34 mouse cellular contexts compared by ENCODE assay signal in the genomic region with DNA sequence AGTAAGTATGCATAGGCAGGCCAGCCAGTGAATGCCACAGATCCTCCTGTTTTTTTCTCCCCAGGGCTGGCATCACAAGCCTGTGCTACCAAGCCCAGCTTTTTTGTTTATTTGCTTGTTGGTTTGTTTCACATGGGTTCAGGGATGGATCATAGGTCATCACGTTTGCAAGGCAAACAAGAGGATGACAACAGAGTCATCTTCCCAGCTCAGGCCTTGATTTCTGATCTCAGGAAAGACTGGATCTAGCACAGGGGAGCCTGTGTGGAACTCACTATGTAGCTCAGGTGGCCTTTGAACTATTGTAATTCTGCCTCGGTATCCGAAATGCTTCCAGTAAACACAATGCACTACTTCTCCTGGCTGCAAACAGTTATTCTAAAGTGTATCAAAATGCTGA. TPM values are rescaled to one million over a fixed set of nuclear protein-coding genes. Genes with fewer than 3 reads are reported as not detected.
A peak's percentile ranks its signal among the peaks of the same experiment; 100 is the strongest.
DNase-seq lines count a peak whose midpoint lies in the region; ATAC-seq and TF ChIP-seq lines count a peak whose summit lies in the region.
"Had no signal": no experiment of that assay in that cellular context is flagged by ENCODE, and none has a peak within 500 bp of the region (broad histone marks: within the 10 kb centered on the region; RNA-seq: fewer than 3 reads in every experiment).

No protein-coding gene starts in this region.

- no peaks in the 10 kb centered on the region for H3K9me3 ChIP-seq in liver, embryonic 13.5 days (replicated peaks)
- H3K9me3 ChIP-seq in liver, embryonic 15.5 days (replicated peaks): no peaks in the 10 kb centered on the region
- no peaks in the 10 kb centered on the region for H3K9me3 ChIP-seq in intestine, embryonic 15.5 days
- H3K9me3 ChIP-seq: embryonic facial prominence, embryonic 10.5 days; embryonic facial prominence, embryonic 13.5 days; heart, embryonic 15.5 days had no signal

- no peak overlapping the region for H3K4me3 ChIP-seq in liver, adult 2 months (ENCODE audit: insufficient read depth, low read depth, low read length)
- H3K4me3 ChIP-seq in liver, embryonic 13.5 days (replicated peaks): no peak overlapping the region
- H3K4me3 ChIP-seq in liver, embryonic 15.5 days (replicated peaks): no peak overlapping the region
- H3K4me3 ChIP-seq in intestine, embryonic 15.5 days (replicated peaks): no peak overlapping the region
- H3K4me3 ChIP-seq: embryonic facial prominence, embryonic 10.5 days; embryonic facial prominence, embryonic 13.5 days; gastrocnemius, adult 2 months; heart, embryonic 15.5 days had no signal

- peaks cover 37% of the 10 kb centered on the region for H3K4me1 ChIP-seq in liver, adult 2 months (ENCODE audit: control insufficient read depth, insufficient read depth, low read length)
- peaks cover 88% of the 10 kb centered on the region for H3K4me1 ChIP-seq in liver, embryonic 13.5 days (replicated peaks)
- H3K4me1 ChIP-seq in liver, embryonic 15.5 days (replicated peaks): peaks cover 83% of the 10 kb centered on the region
- H3K4me1 ChIP-seq in intestine, embryonic 15.5 days (replicated peaks): 0 out of 2 replicates have a peak, but pooled peaks cover 3% of the 10 kb centered on the region

- 0 out of 2 replicates have a peak overlapping the region, but pooled peaks have one; percentile 45 for H3K4me2 ChIP-seq in liver, embryonic 13.5 days
- H3K4me2 ChIP-seq in liver, embryonic 15.5 days: peak overlapping the region; percentile 50; the same call in 1 of the 2 replicates
- H3K4me2 ChIP-seq in intestine, embryonic 15.5 days (replicated peaks): no peak overlapping the region
- H3K4me2 ChIP-seq: embryonic facial prominence, embryonic 13.5 days; heart, embryonic 11.5 days; heart, embryonic 15.5 days; hindbrain, embryonic 14.5 days had no signal

- no peak for TF ChIP-seq POLR2A in liver, adult 2 months (IDR thresholded peaks at IDR 0.05; ENCODE audit: extremely low read depth, insufficient read depth, low read length)

- ATAC-seq in liver, embryonic 13.5 days (ENCODE audit: low read depth): no peak
- ATAC-seq in liver, embryonic 15.5 days (ENCODE audit: insufficient read depth): no peak
- ATAC-seq in intestine, embryonic 15.5 days: no peak
- ATAC-seq: CD4-positive, CD25-positive, alpha-beta regulatory T cell, adult 4 months; forebrain, embryonic 14.5 days; forebrain, postnatal 0 days; hindbrain, postnatal 0 days had no signal

- peak overlapping the region; percentile 96 for H3K27ac ChIP-seq in liver, adult 2 months (replicated peaks; ENCODE audit: insufficient read depth, low read depth, low read length)
- H3K27ac ChIP-seq in liver, embryonic 13.5 days: peak overlapping the region; percentile 82
- H3K27ac ChIP-seq in liver, embryonic 15.5 days (replicated peaks): peak overlapping the region; percentile 15
- H3K27ac ChIP-seq in intestine, embryonic 15.5 days: no peak overlapping the region
- H3K27ac ChIP-seq: embryonic facial prominence, embryonic 10.5 days; embryonic facial prominence, embryonic 13.5 days; gastrocnemius, adult 2 months; heart, embryonic 15.5 days; hindbrain, embryonic 14.5 days; hindbrain, postnatal 0 days had no signal

- peak overlapping the region; percentile 59 for H3K9ac ChIP-seq in liver, adult 2 months (ENCODE audit: low read depth, low read length)
- H3K9ac ChIP-seq in liver, embryonic 13.5 days: peak overlapping the region; percentile 59; the same call in 1 of the 2 replicates
- 0 out of 2 replicates have a peak overlapping the region, but pooled peaks have one; percentile 4 for H3K9ac ChIP-seq in liver, embryonic 15.5 days
- H3K9ac ChIP-seq in intestine, embryonic 15.5 days: no peak overlapping the region
- H3K9ac ChIP-seq: embryonic facial prominence, embryonic 13.5 days; forebrain, postnatal 0 days; heart, embryonic 15.5 days; hindbrain, embryonic 14.5 days had no signal

- no peaks in the 10 kb centered on the region for H3K27me3 ChIP-seq in liver, adult 2 months (ENCODE audit: control insufficient read depth, insufficient read depth, low read length)
- no peaks in the 10 kb centered on the region for H3K27me3 ChIP-seq in liver, embryonic 13.5 days
- no peaks in the 10 kb centered on the region for H3K27me3 ChIP-seq in liver, embryonic 15.5 days
- H3K27me3 ChIP-seq in intestine, embryonic 15.5 days (replicated peaks): no peaks in the 10 kb centered on the region
- H3K27me3 ChIP-seq: embryonic facial prominence, embryonic 13.5 days; heart, embryonic 15.5 days had no signal

- TF ChIP-seq CTCF in liver, adult 2 months (IDR thresholded peaks at IDR 0.05; ENCODE audit: low read depth, low read length): no peak

- H3K36me3 ChIP-seq in liver, adult 2 months (ENCODE audit: control insufficient read depth, insufficient read depth, low read length): peaks cover 6% of the 10 kb centered on the region; the same call in 1 of the 2 replicates
- H3K36me3 ChIP-seq in liver, embryonic 13.5 days: peaks cover 65% of the 10 kb centered on the region
- peaks cover 58% of the 10 kb centered on the region for H3K36me3 ChIP-seq in liver, embryonic 15.5 days (replicated peaks)
- no peaks in the 10 kb centered on the region for H3K36me3 ChIP-seq in intestine, embryonic 15.5 days
- H3K36me3 ChIP-seq: embryonic facial prominence, embryonic 10.5 days; embryonic facial prominence, embryonic 13.5 days; heart, embryonic 15.5 days had no signal

- 20% methylated on average over 3 of the region's 3 CpGs for WGBS in liver, adult 2 months
- WGBS in liver, embryonic 13.5 days (ENCODE audit: insufficient replicate concordance): 83% methylated on average over 3 of the region's 3 CpGs
- WGBS in liver, embryonic 15.5 days (ENCODE audit: insufficient replicate concordance): 83% methylated on average over 3 of the region's 3 CpGs
- 84% methylated on average over 3 of the region's 3 CpGs for WGBS in intestine, embryonic 15.5 days

- H3K79me2 ChIP-seq in liver, adult 2 months (ENCODE audit: control insufficient read depth, insufficient read depth, low read length): peaks cover 17% of the 10 kb centered on the region; the same call in 1 of the 2 replicates

- DNase-seq in liver, adult 2 months (ENCODE audit: extremely low read depth, low read depth, low spot score): peak; percentile 100
- no peak for DNase-seq in liver
- DNase-seq in liver, embryonic 13.5 days: no peak
- DNase-seq in urinary bladder, postnatal 4 days (ENCODE audit: low spot score in 2 of 2): no peak
- DNase-seq: adrenal gland, adult 8-10 months; adrenal gland, postnatal 25 days; cerebellum, adult 11-12 months; cerebellum, adult 8-10 months; cerebellum, postnatal 10 days; cerebellum, postnatal 36 days; embryo, embryonic 11 days; forebrain, postnatal 0 days; gastrocnemius, adult 2 months; gastrocnemius, postnatal 14 days; heart, adult 11 months; heart, postnatal 10 days; heart, postnatal 4 days had no signal

RNA-seq across cellular contexts. Expression of gene Fam234b, which starts 35.5 kb away (rescaled TPM):
- total RNA-seq in liver, adult 2 months (2014; rRNA removed): 14.8 and 15.3 TPM in 2 replicates
- polyA plus RNA-seq in liver, adult 2 months (2012; rRNA removed): 14.8 and 15.1 TPM in 2 replicates
- 30.1 and 43.5 TPM in 2 replicates for polyA plus RNA-seq in liver, embryonic 13.5 days (2015; fragmentation: Nextera tagmentation; extraction: Ambion mirVana)
- 30.3 and 34.4 TPM in 2 replicates for polyA plus RNA-seq in liver, embryonic 15.5 days (2015; fragmentation: Nextera tagmentation; extraction: Ambion mirVana)
- polyA plus RNA-seq in intestine, embryonic 15.5 days (2015; fragmentation: Nextera tagmentation; extraction: Ambion mirVana): 36.3 and 42.0 TPM in 2 replicates

RNA-seq across cellular contexts. Expression of gene Hebp1, which starts 35.5 kb away (rescaled TPM):
- total RNA-seq in liver, adult 2 months (2014; rRNA removed): 282 and 334 TPM in 2 replicates
- 290 and 317 TPM in 2 replicates for polyA plus RNA-seq in liver, adult 2 months (2012; rRNA removed)
- polyA plus RNA-seq in liver, embryonic 13.5 days (2015; fragmentation: Nextera tagmentation; extraction: Ambion mirVana): 129 and 141 TPM in 2 replicates
- polyA plus RNA-seq in liver, embryonic 15.5 days (2015; fragmentation: Nextera tagmentation; extraction: Ambion mirVana): 116 and 117 TPM in 2 replicates
- 45.1 and 58.0 TPM in 2 replicates for polyA plus RNA-seq in intestine, embryonic 15.5 days (2015; fragmentation: Nextera tagmentation; extraction: Ambion mirVana)

RNA-seq across cellular contexts. Expression of gene Gprc5d, which starts 44.2 kb away (rescaled TPM):
- not detected in 2 replicates for total RNA-seq in liver, adult 2 months (2014; rRNA removed)
- polyA plus RNA-seq in liver, adult 2 months (2012; rRNA removed): 0.17 TPM in 1 of 2 replicates, not detected in the other
- polyA plus RNA-seq in liver, embryonic 13.5 days (2015; fragmentation: Nextera tagmentation; extraction: Ambion mirVana): 0.15 TPM in 1 of 2 replicates, not detected in the other
- 0.08 and 0.15 TPM in 2 replicates for polyA plus RNA-seq in liver, embryonic 15.5 days (2015; fragmentation: Nextera tagmentation; extraction: Ambion mirVana)
- not detected in 2 replicates for polyA plus RNA-seq in intestine, embryonic 15.5 days (2015; fragmentation: Nextera tagmentation; extraction: Ambion mirVana)
- total RNA-seq: adrenal gland, adult 8-10 months; adrenal gland, postnatal 25 days; forebrain, postnatal 0 days; gastrocnemius, adult 2 months; gastrocnemius, postnatal 14 days; gastrocnemius, postnatal 4 days; heart, adult 8-10 months; hindbrain, postnatal 0 days; MEL had no signal
- polyA plus RNA-seq: brain, embryonic 14.5 days; C2C12; CD4-positive, CD25-positive, alpha-beta regulatory T cell, adult 4 months; embryonic facial prominence, embryonic 10.5 days; embryonic facial prominence, embryonic 13.5 days; forebrain, embryonic 11.5 days; forebrain, embryonic 14.5 days; heart, embryonic 11.5 days; heart, embryonic 15.5 days; hindbrain, embryonic 11.5 days; hindbrain, embryonic 14.5 days; hindbrain, postnatal 0 days had no signal
